Mouse (Mus musculus) bone marrow macrophage, adult 2 months (primary cell): ENCODE measurements around the gene Swsap1. TPM values are rescaled to one million over a fixed set of nuclear protein-coding genes. Genes with fewer than 3 reads are reported as not detected.

Experiments
- H3K27ac ChIP-seq: 2 replicates; pipeline ENCODE4 v1.5.1; 2012; ENCODE audit warnings: low read depth, low read length; ENCODE audit not compliant: insufficient read depth
- H3K4me1 ChIP-seq: 2 replicates; pipeline ENCODE4 v1.6.1; 2012; ENCODE audit warnings: low read length; ENCODE audit not compliant: control insufficient read depth, insufficient read depth
- H3K4me3 ChIP-seq: 2 replicates; pipeline ENCODE4 v1.5.1; 2012; ENCODE audit warnings: mild to moderate bottlenecking, low read length, moderate library complexity; ENCODE audit not compliant: insufficient read depth
- CTCF ChIP-seq: IDR thresholded peaks from 2 replicates; pipeline ENCODE4 v1.5.1; 2012; ENCODE audit warnings: low read depth, mild to moderate bottlenecking, low read length, moderate library complexity
- POLR2A ChIP-seq: IDR thresholded peaks from 2 replicates; pipeline ENCODE4 v1.6.1; 2012; ENCODE audit warnings: mild to moderate bottlenecking, low read depth, low read length, borderline replicate concordance
- polyA plus RNA-seq: library from polyadenylated mRNA; stranded (reverse); fragments of >200 nt; gene quantifications from 2 replicates; pipeline ENCODE4 v1.2.4, GENCODE M21; 2012; ENCODE audit not compliant: missing spikeins, insufficient read depth, insufficient read length

Swsap1 gene
- 4.2 and 5.7 TPM in 2 replicates for polyA plus RNA-seq

GRCm38 (mm10) chr9:21955570-21956281 lies at the start of gene Swsap1:
Swsap1 (plus strand) TSS chr9:21955755.
- TF ChIP-seq POLR2A, result no peak
- TF ChIP-seq CTCF, result no peak
- peak within 1 kb of the TSS; percentile 73 for H3K27ac ChIP-seq
- H3K4me1 ChIP-seq, result peaks cover 4% of the 10 kb centered on the region
- peak within 1 kb of the TSS; percentile 69 for H3K4me3 ChIP-seq

DNA sequence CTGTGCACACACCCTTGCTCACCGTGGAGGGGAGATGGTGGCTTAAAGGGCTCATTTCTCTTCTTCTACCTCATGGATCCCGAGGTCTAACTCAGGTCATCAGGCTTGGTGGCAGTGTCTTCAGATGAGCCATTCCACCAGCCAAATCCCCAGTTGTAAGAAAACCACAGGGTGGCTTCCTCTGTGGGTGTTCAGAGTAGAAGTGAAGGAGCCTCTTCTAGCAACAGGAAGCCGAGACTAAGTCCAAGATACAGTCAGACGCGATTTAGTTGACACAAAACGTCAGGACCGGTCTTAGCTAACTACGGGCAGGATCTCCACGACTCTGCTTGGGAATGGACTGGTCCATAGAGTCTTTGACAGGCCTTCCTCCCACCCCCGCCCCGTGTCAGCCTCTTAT lies 47.3 kb upstream of the Swsap1 start:
- TF ChIP-seq POLR2A (no peak), CTCF (no peak)
- Histone ChIP-seq H3K27ac (no peak overlapping the region), H3K4me3 (no peak overlapping the region), H3K4me1 (peaks cover 13% of the 10 kb centered on the region; the same call in 1 of the 2 replicates)

DNA sequence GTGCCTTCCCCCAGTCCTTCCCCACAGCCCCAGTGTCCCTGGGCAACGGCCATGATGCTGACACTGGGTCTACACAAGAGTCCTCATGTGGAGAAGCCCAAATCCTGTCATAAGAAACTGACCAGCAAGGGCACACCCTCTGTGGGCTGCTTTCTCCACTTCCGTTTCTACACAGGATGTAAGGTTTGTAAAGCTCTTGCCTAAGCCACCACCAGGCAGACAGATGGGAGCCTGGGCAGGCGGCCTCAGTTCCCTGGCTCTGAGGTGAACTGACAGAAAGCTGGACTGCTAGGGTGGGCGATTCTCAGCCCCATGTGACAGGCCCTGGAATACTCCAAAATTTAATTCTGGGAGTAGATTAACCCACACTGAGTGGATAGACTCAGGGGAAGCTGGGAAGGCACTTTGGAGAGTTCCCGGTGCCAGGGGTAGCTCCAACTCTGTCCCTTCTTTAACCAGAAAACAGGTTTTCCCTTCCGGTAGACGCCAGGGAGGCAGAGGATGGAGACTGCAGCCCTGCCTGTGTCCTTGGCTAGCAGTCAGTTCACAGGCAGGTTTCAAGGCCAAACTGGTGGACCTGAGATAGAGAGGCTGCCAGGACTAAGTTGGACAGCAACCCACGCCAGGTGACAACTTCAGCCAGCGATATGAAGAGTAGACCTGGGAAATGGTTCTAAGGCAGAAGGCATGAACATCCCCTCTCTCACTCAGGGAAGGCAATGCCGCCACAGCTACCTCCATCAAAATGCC lies 45.9 kb upstream of the Swsap1 start:
- peaks cover 13% of the 10 kb centered on the region; the same call in 1 of the 2 replicates for H3K4me1 ChIP-seq
- H3K27ac ChIP-seq, result no peak overlapping the region
- no peak overlapping the region for H3K4me3 ChIP-seq
- TF ChIP-seq CTCF (no peak), POLR2A (no peak)

GRCm38 (mm10) chr9:21916851-21917492 lies 38.6 kb upstream of the Swsap1 start:
- H3K4me1 ChIP-seq, result peaks cover 3% of the 10 kb centered on the region; the same call in 1 of the 2 replicates
- H3K4me3 ChIP-seq, result peak overlapping the region; percentile 94
- no peak for TF ChIP-seq CTCF
- no peak for TF ChIP-seq POLR2A
- no peak overlapping the region for H3K27ac ChIP-seq

DNA sequence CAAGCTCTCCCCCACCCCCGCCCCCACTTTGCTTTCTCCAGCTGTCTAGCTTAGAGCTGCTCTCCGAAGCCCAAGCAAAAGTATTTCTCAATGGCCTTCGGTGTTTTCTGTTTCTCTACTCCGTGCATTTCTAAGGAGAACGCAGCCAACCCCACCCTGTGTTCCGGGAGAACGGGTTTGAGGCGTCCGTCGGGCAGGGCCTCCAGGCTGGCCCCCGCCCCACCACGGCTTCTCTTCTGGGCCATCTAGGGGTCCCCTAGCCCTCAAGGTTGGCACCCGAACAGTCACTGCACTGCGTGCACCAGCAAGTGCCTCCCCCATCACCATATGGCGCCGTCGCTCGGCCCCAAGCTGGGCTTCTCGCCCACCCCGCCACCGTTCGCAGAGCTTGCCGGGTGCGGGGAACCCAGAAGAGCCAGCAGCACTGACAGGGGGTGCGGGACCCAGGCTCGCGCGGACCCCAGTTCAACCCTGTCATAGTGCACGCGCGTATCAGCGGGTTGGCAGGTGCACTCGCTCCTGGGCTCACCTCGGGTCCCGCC lies 38.0 kb upstream of the Swsap1 start:
- Histone ChIP-seq H3K4me3 (peak overlapping the region; percentile 94), H3K4me1 (peaks cover 3% of the 10 kb centered on the region; the same call in 1 of the 2 replicates), H3K27ac (no peak overlapping the region)
- TF ChIP-seq POLR2A, result no peak
- no peak for TF ChIP-seq CTCF

GRCm38 (mm10) chr9:21918035-21918592 lies 37.4 kb upstream of the Swsap1 start, which contains the start of gene Rab3d:
Rab3d (minus strand) TSS chr9:21918192.
- peaks cover 7% of the 10 kb centered on the region for H3K4me1 ChIP-seq
- H3K27ac ChIP-seq, result no peak within 1 kb of the TSS
- TF ChIP-seq CTCF, result no peak
- TF ChIP-seq POLR2A, result no peak
- peak within 1 kb of the TSS; percentile 94 for H3K4me3 ChIP-seq

DNA sequence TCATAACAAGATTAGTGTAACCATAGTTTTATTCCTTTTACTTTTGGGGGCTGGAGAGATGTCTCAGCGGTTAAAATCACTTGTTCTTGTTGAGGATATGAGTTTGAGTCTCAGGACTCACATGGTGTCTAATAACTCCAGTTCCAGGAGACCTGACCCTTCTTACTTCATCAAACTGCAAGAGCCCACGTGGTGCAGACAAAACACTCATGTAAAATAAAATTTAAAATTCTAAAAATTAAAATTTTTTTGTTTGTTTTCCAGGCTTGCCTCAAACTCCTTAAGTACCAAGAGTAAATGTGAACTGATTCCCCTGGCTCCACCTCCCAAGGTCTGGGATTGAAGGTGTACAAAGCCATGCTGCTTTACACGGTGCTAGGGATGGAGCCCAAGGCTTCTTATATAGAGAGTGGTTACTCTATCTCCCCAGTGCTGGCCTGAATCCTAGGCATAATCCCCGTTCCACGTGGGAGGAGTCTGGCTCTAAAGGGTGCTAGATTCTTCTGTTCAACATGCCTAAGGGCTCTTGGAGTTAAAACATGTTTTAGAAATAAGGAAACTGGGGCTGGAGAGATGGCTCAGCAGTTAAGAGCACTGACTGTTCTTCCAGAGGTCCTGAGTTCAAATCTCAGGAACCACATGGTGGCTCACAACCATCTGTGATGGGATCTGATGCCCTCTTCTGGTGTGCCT lies 36.7 kb upstream of the Swsap1 start:
- no peak for TF ChIP-seq CTCF
- TF ChIP-seq POLR2A, result no peak
- H3K4me1 ChIP-seq, result peaks cover 15% of the 10 kb centered on the region
- no peak overlapping the region for H3K4me3 ChIP-seq
- no peak overlapping the region for H3K27ac ChIP-seq

- H3K27ac ChIP-seq, result no peak overlapping the region
- peaks cover 25% of the 10 kb centered on the region for H3K4me1 ChIP-seq
- no peak for TF ChIP-seq CTCF
- TF ChIP-seq POLR2A, result no peak
- no peak overlapping the region for H3K4me3 ChIP-seq
These were observed 32.5 kb upstream of the Swsap1 start for GRCm38 (mm10) chr9:21923036-21923435.

DNA sequence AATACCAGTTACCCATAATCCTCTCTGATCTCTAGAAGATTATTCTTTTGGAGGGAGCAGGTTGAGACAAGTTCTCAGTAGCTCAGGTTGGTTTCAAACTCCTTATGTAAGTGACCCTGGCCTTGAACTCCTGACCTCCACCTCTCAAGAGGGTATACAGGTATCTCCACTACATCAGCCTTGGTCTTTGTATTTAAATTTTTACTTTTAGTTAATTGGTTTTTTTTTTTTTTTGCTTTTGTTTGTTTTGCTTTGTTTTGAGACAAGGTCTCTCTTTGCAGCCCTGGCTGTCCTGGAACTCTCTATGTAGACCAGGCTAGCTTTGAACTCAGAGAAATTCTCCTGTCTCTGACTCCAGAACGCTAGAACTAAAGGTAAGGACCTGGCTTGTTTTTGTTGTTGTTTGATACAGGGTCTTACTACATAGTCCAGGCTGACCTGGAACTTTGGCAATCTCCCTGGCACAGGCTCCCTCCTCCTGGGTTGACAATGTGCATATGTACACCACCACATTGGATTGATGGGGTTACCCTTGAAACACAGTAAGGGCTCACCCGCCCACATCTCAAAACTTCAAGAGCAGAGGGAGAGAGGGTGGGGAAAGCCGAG lies 32.0 kb upstream of the Swsap1 start:
- TF ChIP-seq CTCF (no peak), POLR2A (no peak)
- Histone ChIP-seq H3K4me1 (peaks cover 25% of the 10 kb centered on the region), H3K4me3 (no peak overlapping the region), H3K27ac (peak overlapping the region; percentile 56)
